Comparison of ENCODE assay signal across 23 mouse cellular contexts in the genomic region with DNA sequence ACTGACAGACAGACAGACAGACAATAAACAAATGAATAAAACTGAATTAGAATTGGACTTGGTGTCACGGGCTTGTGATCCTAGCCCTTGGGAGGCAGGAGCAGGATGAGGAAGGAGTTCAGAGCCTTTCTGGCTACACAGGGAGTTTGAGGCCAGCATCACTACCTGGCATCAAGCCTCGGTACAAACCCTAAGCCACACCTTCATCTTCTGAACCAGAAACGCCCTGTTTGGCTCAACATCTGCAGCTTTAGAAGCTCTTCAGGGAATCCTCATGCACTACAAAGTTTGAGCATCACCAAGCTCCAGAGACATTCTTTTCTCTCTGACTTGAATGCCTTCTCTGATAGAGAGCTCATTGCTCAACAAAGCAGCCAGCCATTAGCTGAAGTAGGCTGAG. TPM values are rescaled to one million over a fixed set of nuclear protein-coding genes. Genes with fewer than 3 reads are reported as not detected.
DNase-seq lines count a peak whose midpoint lies in the region; ATAC-seq and TF ChIP-seq lines count a peak whose summit lies in the region.
"Had no signal": no experiment of that assay in that cellular context is flagged by ENCODE, and none has a peak within 500 bp of the region (broad histone marks: within the 10 kb centered on the region; RNA-seq: fewer than 3 reads in every experiment).

No protein-coding gene starts in this region.

- no peak for ATAC-seq in heart, embryonic 12.5 days (ENCODE audit: insufficient number of reproducible peaks, low FRiP score)
- ATAC-seq: activated CD4-positive, CD25-positive, alpha-beta regulatory T cell, adult 4 months; forebrain, embryonic 13.5 days; forebrain, embryonic 16.5 days had no signal

- H3K9me3 ChIP-seq in heart, embryonic 12.5 days (replicated peaks): no peaks in the 10 kb centered on the region
- H3K9me3 ChIP-seq: forebrain, embryonic 10.5 days; forebrain, embryonic 13.5 days; G1E; heart, embryonic 10.5 days; hindbrain, embryonic 12.5 days; hindbrain, embryonic 15.5 days had no signal

- H3K27ac ChIP-seq in thymus, adult 2 months (ENCODE audit: control insufficient read depth, insufficient read depth, low read length): peak overlapping the region; percentile 62
- no peak overlapping the region for H3K27ac ChIP-seq in heart, embryonic 12.5 days (ENCODE audit: poor library complexity, severe bottlenecking)
- H3K27ac ChIP-seq: forebrain, embryonic 10.5 days; forebrain, embryonic 13.5 days; heart, adult 2 months; heart, embryonic 10.5 days; hindbrain, embryonic 12.5 days; hindbrain, embryonic 15.5 days had no signal

- H3K4me1 ChIP-seq in thymus, adult 2 months (replicated peaks; ENCODE audit: control insufficient read depth, insufficient read depth, low read length): peaks cover 60% of the 10 kb centered on the region
- no peaks in the 10 kb centered on the region for H3K4me1 ChIP-seq in heart, embryonic 12.5 days (replicated peaks)
- H3K4me1 ChIP-seq: forebrain, embryonic 10.5 days; forebrain, embryonic 13.5 days; hindbrain, embryonic 15.5 days had no signal

- H3K27me3 ChIP-seq in thymus, adult 2 months (ENCODE audit: control insufficient read depth, insufficient read depth, low read length): no peaks in the 10 kb centered on the region
- peaks cover 11% of the 10 kb centered on the region for H3K27me3 ChIP-seq in heart, embryonic 12.5 days (replicated peaks)
- H3K27me3 ChIP-seq: forebrain, embryonic 13.5 days; hindbrain, embryonic 15.5 days had no signal

- no peak overlapping the region for H3K4me2 ChIP-seq in heart, embryonic 12.5 days
- H3K4me2 ChIP-seq: forebrain, embryonic 13.5 days; hindbrain, embryonic 12.5 days; hindbrain, embryonic 15.5 days had no signal

- TF ChIP-seq CTCF in thymus, adult 2 months (IDR thresholded peaks at IDR 0.05; ENCODE audit: borderline replicate concordance, control insufficient read depth, extremely low read depth, insufficient read depth, low read length, poor library complexity): no peak

- TF ChIP-seq POLR2A in thymus, adult 2 months (IDR thresholded peaks at IDR 0.05; ENCODE audit: control insufficient read depth, extremely low read depth, insufficient read depth, low read length, poor library complexity): no peak

- peak; percentile 24 for DNase-seq in thymus, adult 2 months
- DNase-seq in thymus, adult 18-20 months: no peak
- peak; percentile 23 for DNase-seq in T-cell, adult 2 months (ENCODE audit: low spot score)
- DNase-seq in thymus, postnatal 25 days: peak; percentile 44
- no peak for DNase-seq in kidney, postnatal 36 days
- DNase-seq: adrenal gland, adult 8-10 months; adrenal gland, postnatal 25 days; B cell, adult 2 months; cerebellum, adult 18-20 months; cerebellum, adult 9-10 months; cerebellum, postnatal 14 days; gastrocnemius, postnatal 10 days; gastrocnemius, postnatal 36 days; heart, adult 2 months had no signal

- no peaks in the 10 kb centered on the region for H3K36me3 ChIP-seq in thymus, adult 2 months (ENCODE audit: control insufficient read depth, insufficient read depth, low read length)
- no peaks in the 10 kb centered on the region for H3K36me3 ChIP-seq in heart, embryonic 12.5 days
- H3K36me3 ChIP-seq: forebrain, embryonic 10.5 days; G1E; heart, embryonic 10.5 days; hindbrain, embryonic 12.5 days; hindbrain, embryonic 15.5 days had no signal

- H3K9ac ChIP-seq in heart, embryonic 12.5 days: no peak overlapping the region
- H3K9ac ChIP-seq: forebrain, embryonic 13.5 days; hindbrain, embryonic 12.5 days; hindbrain, embryonic 15.5 days had no signal

- H3K4me3 ChIP-seq in thymus, adult 2 months (ENCODE audit: control insufficient read depth, insufficient read depth, low read length): no peak overlapping the region
- H3K4me3 ChIP-seq in heart, embryonic 12.5 days: no peak overlapping the region
- H3K4me3 ChIP-seq: forebrain, embryonic 10.5 days; forebrain, embryonic 13.5 days; heart, adult 2 months; heart, embryonic 10.5 days; hindbrain, embryonic 12.5 days; hindbrain, embryonic 15.5 days had no signal

- WGBS in thymus, adult 2 months: 27% methylated on average over 3 of the region's 3 CpGs
- WGBS in heart, embryonic 12.5 days: 52% methylated on average over 3 of the region's 3 CpGs

RNA-seq across cellular contexts. Expression of gene Tcf7, which starts 38.7 kb away (rescaled TPM):
- 2,910 and 3,273 TPM in 2 replicates for polyA plus RNA-seq in thymus, adult 2 months (2012; rRNA removed)
- polyA plus RNA-seq in heart, embryonic 12.5 days (2016; fragmentation: Nextera tagmentation; extraction: Ambion mirVana): 6.3 and 6.5 TPM in 2 replicates
- polyA plus RNA-seq: G1E had no signal

RNA-seq across cellular contexts. Expression of gene Vdac1, which starts 39.1 kb away (rescaled TPM):
- polyA plus RNA-seq in thymus, adult 2 months (2012; rRNA removed): 64.8 and 70.3 TPM in 2 replicates
- 423 and 426 TPM in 2 replicates for polyA plus RNA-seq in heart, embryonic 12.5 days (2016; fragmentation: Nextera tagmentation; extraction: Ambion mirVana)

Comparison
In these comparisons a context has a peak if more than half of its experiments do, and no peak if none do; other contexts are left out.
1. DNase-seq: peak in thymus, adult 2 months (single experiment), T-cell, adult 2 months (single experiment) and thymus, postnatal 25 days (single experiment); none in thymus, adult 18-20 months (0 of 2) and kidney, postnatal 36 days (0 of 2).
2. RNA of gene Tcf7, which starts 38.7 kb away (polyA plus RNA-seq): 2,910 to 3,273 TPM in thymus, adult 2 months; 6.3 to 6.5 TPM in heart, embryonic 12.5 days; every median in the first group is over 100 times any median in the second.